Mouse (Mus musculus): ENCODE data around the gene Micall2. TPM values are rescaled to one million over a fixed set of nuclear protein-coding genes. Genes with fewer than 3 reads are reported as not detected.
"Not testable (repeated sequence)": the region's sequence is repeated elsewhere in the genome, so short reads cannot be mapped to it uniquely, and the experiment has no call there.

Gene Micall2
- polyA plus RNA-seq, 1 experiment from 2014 or later: 10.2 TPM

DNA sequence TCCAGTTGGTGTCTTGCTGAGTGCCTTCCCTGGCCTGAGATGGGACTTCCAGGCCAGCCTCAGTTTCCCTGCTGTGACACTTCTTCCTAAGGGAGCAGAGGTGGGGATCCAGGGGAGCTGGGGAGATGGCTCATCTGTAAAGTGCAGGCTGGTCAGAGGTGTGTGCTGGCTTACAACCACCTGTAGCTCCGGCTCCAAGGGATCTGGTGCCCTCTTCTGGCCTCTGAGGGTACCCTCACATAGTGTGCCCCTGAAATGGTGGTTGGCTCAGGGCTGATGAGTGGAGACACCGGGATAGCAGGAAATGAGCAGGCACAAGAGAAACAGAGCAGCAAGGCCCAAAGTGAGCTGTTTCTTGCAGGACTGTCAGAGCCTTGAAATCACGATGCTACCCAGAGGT is 9.6 kb upstream of the Micall2 start:
- H3K9me3 ChIP-seq: no peaks in the 10 kb centered on the region
- no peak overlapping the region for H3K27ac ChIP-seq
- H3K4me1 ChIP-seq (replicated peaks): no peaks in the 10 kb centered on the region
- 7% methylated on average over 3 of the region's 3 CpGs for WGBS
- peaks cover 10% of the 10 kb centered on the region for H3K36me3 ChIP-seq
- DNase-seq (ENCODE audit: low spot score): peak; percentile 65
- no peak overlapping the region for H3K4me3 ChIP-seq
- peaks cover 19% of the 10 kb centered on the region; the same call in 1 of the 2 replicates for H3K27me3 ChIP-seq (ENCODE audit: insufficient read depth, poor library complexity, severe bottlenecking)

DNA sequence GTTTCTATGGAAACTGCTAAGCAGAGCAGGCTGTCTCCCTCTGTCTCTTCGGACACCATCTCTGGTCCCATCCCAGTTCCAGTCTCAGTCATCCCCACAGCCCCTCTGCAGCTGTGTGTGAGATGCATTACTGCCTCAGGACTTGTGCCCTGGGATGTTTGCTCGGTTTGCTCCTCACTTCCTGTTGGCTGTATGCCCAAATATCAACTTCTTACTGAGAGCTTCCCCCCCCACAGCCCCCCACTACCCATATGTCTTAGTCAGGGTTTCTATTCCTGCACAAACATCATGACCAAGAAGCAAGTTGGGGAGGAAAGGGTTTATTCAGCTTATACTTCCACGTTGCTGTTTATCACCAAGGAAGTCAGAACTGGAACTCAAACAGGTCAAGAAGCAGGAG is 6.5 kb upstream of the Micall2 start:
- H3K4me3 ChIP-seq; H3K27ac ChIP-seq; H3K4me1 ChIP-seq (replicated peaks); H3K9me3 ChIP-seq; DNase-seq (ENCODE audit: low spot score); H3K36me3 ChIP-seq: not testable (repeated sequence)
- peaks cover 19% of the 10 kb centered on the region for H3K27me3 ChIP-seq (ENCODE audit: insufficient read depth, poor library complexity, severe bottlenecking)
- WGBS: 68% methylated on average over 3 of the region's 3 CpGs

DNA sequence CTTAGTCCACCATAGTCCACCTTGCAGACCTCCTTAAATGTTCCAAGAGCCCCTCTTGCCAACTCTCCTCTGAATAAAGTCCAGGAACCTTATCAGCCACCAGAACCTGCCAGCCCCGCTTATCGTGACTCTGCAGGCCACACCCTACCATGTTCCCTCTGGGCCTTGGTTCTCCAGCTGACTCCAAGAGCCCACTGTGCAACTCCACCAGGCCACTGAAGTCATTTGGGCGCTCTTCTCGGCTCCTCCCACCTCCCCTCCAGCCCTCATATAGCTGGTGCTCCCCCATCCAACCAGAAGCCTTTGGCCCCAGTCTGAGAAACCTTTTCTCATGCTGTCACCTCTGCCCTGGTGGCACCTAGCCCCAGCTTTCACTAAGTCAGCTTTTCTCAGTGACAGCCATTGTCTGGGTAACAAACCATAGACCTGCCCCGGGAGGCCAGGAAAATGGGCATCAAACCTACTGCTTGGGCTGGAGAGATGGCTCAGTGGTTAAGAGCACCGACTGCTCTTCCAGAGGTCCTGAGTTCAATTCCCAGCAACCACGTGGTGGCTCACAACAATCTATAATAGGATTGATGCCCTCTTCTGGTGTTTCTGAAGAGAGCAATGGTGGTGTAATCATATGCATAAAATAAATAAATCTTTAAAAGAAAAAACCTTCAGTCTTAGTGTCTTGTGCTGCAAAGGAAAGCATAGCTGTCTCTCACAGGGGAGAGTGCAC is 2.6 kb upstream of the Micall2 start:
- DNase-seq (ENCODE audit: low spot score): no peak
- H3K36me3 ChIP-seq: no peaks in the 10 kb centered on the region
- peaks cover 33% of the 10 kb centered on the region for H3K4me1 ChIP-seq (replicated peaks)
- 75% methylated on average over 7 of the region's 7 CpGs for WGBS
- no peaks in the 10 kb centered on the region for H3K9me3 ChIP-seq
- H3K27ac ChIP-seq: no peak overlapping the region
- H3K4me3 ChIP-seq: no peak overlapping the region
- peaks cover 48% of the 10 kb centered on the region for H3K27me3 ChIP-seq (ENCODE audit: insufficient read depth, poor library complexity, severe bottlenecking)

DNA sequence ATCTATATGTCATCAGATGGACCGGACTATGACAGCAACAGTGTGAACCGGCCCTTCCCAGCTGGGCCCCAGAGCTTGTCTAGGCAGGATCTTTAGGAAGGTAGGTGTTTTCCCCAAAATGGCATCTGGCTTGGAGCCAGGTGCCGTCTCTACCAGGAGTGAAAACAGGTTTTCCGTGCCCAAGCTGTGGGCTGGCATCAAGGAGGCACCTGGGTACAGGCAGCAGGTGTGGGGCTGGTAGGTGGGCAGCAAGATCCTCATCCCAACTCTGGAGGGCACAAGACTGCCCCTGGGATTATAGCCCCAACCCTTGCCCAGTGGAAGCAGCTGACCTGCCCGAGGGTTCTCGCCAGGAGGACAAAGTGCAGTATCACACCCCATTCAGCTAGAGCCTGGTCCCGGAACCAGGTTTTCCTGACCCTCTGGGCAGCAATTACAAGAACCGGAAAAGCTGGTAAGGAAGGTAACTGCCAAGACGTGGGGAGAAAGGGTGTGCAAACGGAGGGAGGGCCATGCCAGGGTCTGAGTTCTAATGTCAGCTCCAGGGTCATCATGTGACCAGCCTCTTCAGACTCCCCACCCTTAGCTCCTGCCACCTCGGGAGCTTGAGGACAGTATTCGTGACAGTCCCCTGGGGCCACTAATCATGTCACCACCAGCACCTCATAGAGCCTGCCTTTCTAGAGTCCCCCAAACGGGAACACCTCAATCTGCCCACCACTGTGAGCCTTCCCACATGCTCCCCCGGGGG is 1.9 kb upstream of the Micall2 start:
- no peaks in the 10 kb centered on the region for H3K9me3 ChIP-seq
- no peak overlapping the region for H3K4me3 ChIP-seq
- H3K27ac ChIP-seq: peak overlapping the region; percentile 0; the same call in 1 of the 2 replicates
- 82% methylated on average over 14 of the region's 14 CpGs for WGBS
- no peaks in the 10 kb centered on the region for H3K36me3 ChIP-seq
- H3K4me1 ChIP-seq (replicated peaks): peaks cover 36% of the 10 kb centered on the region
- H3K27me3 ChIP-seq (ENCODE audit: insufficient read depth, poor library complexity, severe bottlenecking): peaks cover 56% of the 10 kb centered on the region
- no peak for DNase-seq (ENCODE audit: low spot score)

DNA sequence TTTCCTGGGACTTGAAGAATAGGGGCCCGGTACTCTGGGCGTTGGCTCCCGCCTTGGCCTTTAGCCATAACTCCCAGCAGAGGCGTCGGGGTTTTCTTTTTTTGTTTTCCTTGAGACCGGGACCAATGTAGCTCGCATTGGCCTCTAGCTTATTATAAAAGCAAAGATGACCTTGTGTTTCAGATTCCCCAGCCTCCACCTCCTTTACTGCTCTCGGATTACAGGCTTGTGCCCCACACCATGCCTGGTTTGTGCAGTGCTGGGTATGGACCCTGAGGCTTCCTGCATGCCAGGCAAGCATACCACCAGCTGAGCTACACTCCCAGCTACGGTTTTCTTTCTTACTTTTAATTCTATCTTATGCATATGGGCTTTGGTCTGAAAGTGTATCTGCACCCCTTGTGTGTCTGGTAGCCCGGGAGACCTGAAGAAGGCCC is 386 bp upstream of the Micall2 start:
- Histone ChIP-seq H3K4me1 (replicated peaks) (peaks cover 49% of the 10 kb centered on the region), H3K27ac (peak overlapping the region; percentile 79), H3K36me3 (no peaks in the 10 kb centered on the region), H3K9me3 (no peaks in the 10 kb centered on the region), H3K4me3 (peak overlapping the region; percentile 59), H3K27me3 (ENCODE audit: insufficient read depth, poor library complexity, severe bottlenecking) (peaks cover 62% of the 10 kb centered on the region)
- DNase-seq (ENCODE audit: low spot score): no peak
- 14% methylated on average over 10 of the region's 10 CpGs for WGBS

DNA sequence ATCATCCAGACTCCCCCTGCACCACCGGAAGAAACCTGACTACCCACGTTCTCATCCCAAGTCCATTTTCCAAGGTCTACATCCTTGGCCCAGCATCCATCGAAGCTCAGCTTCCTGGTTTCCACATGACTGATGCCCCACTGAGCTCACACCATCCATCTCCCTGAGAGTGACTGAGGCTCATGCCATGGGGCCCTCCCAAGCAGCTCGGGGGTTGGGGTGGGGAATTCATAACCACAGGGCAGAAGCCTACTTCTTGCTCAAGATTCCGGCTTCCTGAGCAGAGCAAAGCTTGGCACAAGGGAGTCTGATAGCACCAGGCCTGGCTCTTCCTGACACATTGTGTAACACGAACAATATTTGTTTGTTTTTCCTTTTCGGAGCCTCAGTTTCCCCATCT is 1.4 kb downstream of the Micall2 start:
- 87% methylated on average over 7 of the region's 7 CpGs for WGBS
- H3K4me1 ChIP-seq (replicated peaks): peaks cover 67% of the 10 kb centered on the region
- no peaks in the 10 kb centered on the region for H3K9me3 ChIP-seq
- no peaks in the 10 kb centered on the region for H3K36me3 ChIP-seq
- no peak for DNase-seq (ENCODE audit: low spot score)
- peaks cover 62% of the 10 kb centered on the region for H3K27me3 ChIP-seq (ENCODE audit: insufficient read depth, poor library complexity, severe bottlenecking)
- H3K4me3 ChIP-seq: peak overlapping the region; percentile 59
- H3K27ac ChIP-seq: no peak overlapping the region

DNA sequence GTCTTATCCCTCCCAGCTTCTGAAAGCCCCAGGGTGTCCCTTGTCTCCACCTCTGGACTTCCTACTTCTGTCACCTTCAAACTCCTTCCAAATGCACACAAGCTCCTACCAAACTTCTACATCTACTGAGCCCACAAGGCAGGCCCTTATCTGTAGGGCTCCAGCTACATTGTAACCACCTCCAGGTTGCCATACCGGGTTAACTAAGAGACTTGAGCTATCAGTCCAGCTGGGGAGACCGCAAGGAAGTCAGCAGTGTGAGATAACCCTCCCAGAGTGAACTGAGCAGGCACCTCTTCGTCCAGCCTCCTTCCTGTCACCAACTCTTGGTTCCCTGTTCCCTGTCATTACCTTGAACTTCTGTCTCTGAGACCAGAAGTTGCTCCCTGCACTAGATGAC is 2.1 kb downstream of the Micall2 start:
- H3K27me3 ChIP-seq (ENCODE audit: insufficient read depth, poor library complexity, severe bottlenecking): peaks cover 58% of the 10 kb centered on the region
- peak overlapping the region; percentile 59; the same call in 1 of the 2 replicates for H3K4me3 ChIP-seq
- H3K4me1 ChIP-seq (replicated peaks): peaks cover 69% of the 10 kb centered on the region
- H3K27ac ChIP-seq: 0 out of 2 replicates have a peak overlapping the region, but pooled peaks have one; percentile 40
- 82% methylated on average over 3 of the region's 3 CpGs for WGBS
- H3K9me3 ChIP-seq: no peaks in the 10 kb centered on the region
- DNase-seq (ENCODE audit: low spot score): no peak
- H3K36me3 ChIP-seq: no peaks in the 10 kb centered on the region

DNA sequence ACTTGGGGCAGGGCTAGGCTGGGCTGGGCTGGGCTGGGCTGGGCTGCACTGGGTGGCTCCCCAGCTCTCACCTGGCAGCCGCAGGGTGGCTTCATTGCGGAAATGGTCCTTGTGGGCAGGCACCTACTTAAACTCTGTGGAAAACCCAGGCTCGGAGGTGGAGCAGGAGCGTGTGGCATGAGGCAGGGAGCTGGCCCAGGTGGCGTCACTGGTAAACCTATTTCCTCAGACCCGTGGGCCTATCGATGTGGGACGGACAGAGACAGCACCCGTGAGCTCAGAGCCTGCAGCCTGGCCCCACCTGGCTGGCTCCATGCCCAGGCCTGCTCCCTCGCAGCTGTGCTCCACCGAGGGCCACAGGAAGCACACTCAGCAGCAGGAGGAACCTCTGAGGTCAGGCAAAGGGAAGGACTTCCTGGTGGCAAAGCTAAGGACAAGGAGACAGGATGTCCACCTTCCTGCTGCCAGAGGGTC is 3.5 kb downstream of the Micall2 start:
- 0 out of 2 replicates have a peak overlapping the region, but pooled peaks have one; percentile 2 for H3K4me3 ChIP-seq
- H3K9me3 ChIP-seq: no peaks in the 10 kb centered on the region
- peak overlapping the region; percentile 72 for H3K27ac ChIP-seq
- no peak for DNase-seq (ENCODE audit: low spot score)
- WGBS: 80% methylated on average over 11 of the region's 11 CpGs
- H3K4me1 ChIP-seq (replicated peaks): peaks cover 71% of the 10 kb centered on the region
- H3K27me3 ChIP-seq (ENCODE audit: insufficient read depth, poor library complexity, severe bottlenecking): peaks cover 48% of the 10 kb centered on the region
- no peaks in the 10 kb centered on the region for H3K36me3 ChIP-seq

DNA sequence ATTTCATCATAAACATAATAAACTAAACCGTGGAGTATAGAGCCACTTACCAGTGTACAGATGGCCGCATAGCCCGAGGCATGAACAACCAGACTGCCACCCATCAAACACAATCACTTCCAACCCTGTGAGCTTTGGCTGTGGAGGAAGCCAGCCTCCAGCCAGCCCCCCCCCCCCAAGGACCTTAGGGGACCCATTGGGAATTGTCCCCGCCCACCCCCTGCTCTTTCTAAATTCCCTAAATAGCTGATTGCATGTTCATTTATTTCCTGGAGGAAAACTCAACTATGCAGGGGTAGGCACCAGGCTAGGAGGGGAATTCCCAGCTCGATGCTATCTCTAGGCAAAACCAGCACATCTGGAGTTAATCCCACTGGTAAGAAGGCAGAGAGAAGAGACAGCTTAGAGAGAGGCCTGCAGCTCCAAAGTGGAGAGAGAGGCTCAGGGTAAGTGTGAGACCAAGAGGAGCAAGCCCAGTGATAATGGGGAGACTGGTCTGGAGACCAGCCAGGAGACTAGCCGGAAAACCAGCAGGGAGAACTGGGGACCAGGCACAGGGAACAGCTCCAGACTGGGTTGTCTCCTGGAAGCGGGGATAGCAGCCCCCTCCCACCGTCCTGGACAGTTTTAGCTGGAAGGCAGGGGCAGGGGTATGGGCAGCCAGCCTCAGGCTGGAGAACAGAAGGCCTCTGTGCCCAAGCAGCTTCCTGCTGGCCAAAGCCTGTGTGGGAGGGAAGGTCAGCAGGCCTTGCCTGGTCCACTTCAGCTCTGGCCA is 5.2 kb downstream of the Micall2 start:
- WGBS: 55% methylated on average over 8 of the region's 8 CpGs
- Histone ChIP-seq H3K27me3 (ENCODE audit: insufficient read depth, poor library complexity, severe bottlenecking) (peaks cover 35% of the 10 kb centered on the region), H3K4me1 (replicated peaks) (peaks cover 56% of the 10 kb centered on the region), H3K27ac (peak overlapping the region; percentile 76), H3K9me3 (no peaks in the 10 kb centered on the region), H3K36me3 (no peaks in the 10 kb centered on the region), H3K4me3 (no peak overlapping the region)
- DNase-seq (ENCODE audit: low spot score): no peak

DNA sequence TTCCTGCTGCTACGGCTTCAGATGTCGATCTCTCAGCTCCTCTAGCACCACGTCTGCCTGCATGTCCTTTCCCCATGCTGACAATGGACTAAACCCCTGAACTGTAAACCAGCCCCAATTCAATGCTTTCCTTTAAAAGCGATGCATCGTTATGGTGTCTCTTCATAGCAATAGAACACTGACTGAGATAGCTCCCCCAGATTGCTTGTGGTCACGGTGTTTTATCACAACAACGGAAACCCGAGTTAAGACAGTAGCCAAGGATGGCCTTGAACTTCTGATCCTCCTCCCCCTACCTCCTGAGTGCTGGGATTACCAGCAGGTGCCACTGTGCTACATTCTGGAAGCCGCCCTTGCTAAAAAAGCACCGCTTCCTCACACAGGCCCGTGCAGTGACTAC is 8.9 kb downstream of the Micall2 start:
- H3K36me3 ChIP-seq: no peaks in the 10 kb centered on the region
- no peak for DNase-seq (ENCODE audit: low spot score)
- H3K27me3 ChIP-seq (ENCODE audit: insufficient read depth, poor library complexity, severe bottlenecking): no peaks in the 10 kb centered on the region
- WGBS: 89% methylated on average over 11 of the region's 11 CpGs
- peaks cover 58% of the 10 kb centered on the region for H3K4me1 ChIP-seq (replicated peaks)
- no peak overlapping the region for H3K27ac ChIP-seq
- no peak overlapping the region for H3K4me3 ChIP-seq
- no peaks in the 10 kb centered on the region for H3K9me3 ChIP-seq

DNA sequence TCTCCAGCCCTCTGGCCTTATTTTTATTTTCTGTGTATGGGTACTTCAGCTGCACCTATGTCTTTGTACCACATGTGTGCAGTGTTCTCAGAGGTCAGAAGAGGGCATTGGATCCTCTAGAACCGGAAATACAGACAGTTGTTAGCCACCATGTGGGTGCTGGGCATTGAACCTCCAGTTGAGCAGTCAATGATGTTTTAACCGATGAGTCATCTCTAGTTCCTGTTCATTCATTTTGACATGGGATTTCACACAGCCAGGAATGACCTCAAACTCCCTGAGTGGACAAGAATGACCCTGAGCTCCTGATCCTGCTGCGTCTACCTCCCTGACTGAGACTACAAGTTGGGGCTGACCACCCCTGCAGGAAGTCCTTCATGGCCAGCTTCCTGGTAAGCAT is 9.9 kb downstream of the Micall2 start:
- Histone ChIP-seq H3K9me3 (no peaks in the 10 kb centered on the region), H3K4me3 (no peak overlapping the region), H3K27me3 (ENCODE audit: insufficient read depth, poor library complexity, severe bottlenecking) (no peaks in the 10 kb centered on the region), H3K36me3 (no peaks in the 10 kb centered on the region), H3K4me1 (replicated peaks) (peaks cover 49% of the 10 kb centered on the region), H3K27ac (no peak overlapping the region)
- WGBS: 85% methylated on average over 3 of the region's 3 CpGs
- no peak for DNase-seq (ENCODE audit: low spot score)

DNA sequence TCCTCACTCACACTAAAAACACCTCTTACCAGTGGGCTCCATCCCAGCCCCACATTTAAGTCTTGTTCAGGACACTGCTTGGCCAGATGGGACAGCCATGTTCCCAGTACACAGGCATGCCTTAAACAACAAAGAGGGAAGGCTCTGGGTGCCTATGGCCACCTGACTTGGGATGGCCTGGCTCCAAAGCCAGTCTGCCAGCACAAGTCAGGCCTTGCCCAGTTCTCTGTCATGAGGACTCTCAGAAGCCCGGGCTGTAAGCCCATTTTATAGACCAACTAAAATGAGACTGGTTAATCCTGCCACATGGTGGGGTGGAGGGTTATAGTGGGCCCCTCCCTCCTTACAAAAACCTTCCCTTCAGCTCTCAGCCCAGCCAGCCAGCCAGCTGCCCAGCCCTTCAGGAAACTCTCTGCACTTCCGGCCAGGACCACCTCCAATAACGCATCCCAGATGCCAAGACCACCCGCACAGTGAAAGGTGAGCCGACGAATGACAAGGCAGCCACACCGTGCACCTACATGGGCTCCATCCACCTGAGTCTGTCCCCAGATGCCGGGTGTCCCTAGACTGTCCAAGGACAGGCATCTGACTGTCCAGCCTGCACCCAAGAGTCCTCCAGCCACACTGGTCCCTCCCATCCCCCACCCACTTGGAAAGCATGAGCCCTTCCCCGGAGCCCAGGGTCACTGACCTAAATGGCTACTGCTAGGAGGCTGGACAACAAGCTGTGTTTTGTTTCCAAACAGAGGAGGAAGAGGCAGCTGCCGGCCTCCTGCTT is 11.6 kb downstream of the Micall2 start:
- H3K36me3 ChIP-seq: no peaks in the 10 kb centered on the region
- H3K27me3 ChIP-seq (ENCODE audit: insufficient read depth, poor library complexity, severe bottlenecking): no peaks in the 10 kb centered on the region
- H3K27ac ChIP-seq: peak overlapping the region; percentile 83
- peak; percentile 71 for DNase-seq (ENCODE audit: low spot score)
- no peaks in the 10 kb centered on the region for H3K9me3 ChIP-seq
- 43% methylated on average over 10 of the region's 10 CpGs for WGBS
- peaks cover 35% of the 10 kb centered on the region for H3K4me1 ChIP-seq (replicated peaks)
- 0 out of 2 replicates have a peak overlapping the region, but pooled peaks have one; percentile 0 for H3K4me3 ChIP-seq
